Mouse (Mus musculus) forebrain, embryonic 14.5 days (tissue): ENCODE measurements around the gene Cx3cr1. TPM values are rescaled to one million over a fixed set of nuclear protein-coding genes. Genes with fewer than 3 reads are reported as not detected.

Experiments
- ATAC-seq: fragments of 200-750 bp; cut with Nextera tagmentation; 2 replicates; pipeline ENCODE4 v1.8.0; 2017; ENCODE audit warnings: mild to moderate bottlenecking, moderate library complexity
- DNase-seq: peaks from one replicate; pipeline ENCODE4 v3.0.0-alpha.2; 2015; ENCODE audit warnings: low spot score
- H3K27ac ChIP-seq: fragments of 300-500 bp; sonication (generic); 2 replicates; pipeline ENCODE4 v1.5.1; 2014; ENCODE audit warnings: low read depth, mild to moderate bottlenecking, control low read depth, low read length, moderate library complexity
- H3K27me3 ChIP-seq: fragments of 300-500 bp; sonication (generic); replicated peaks from 2 replicates; pipeline ENCODE4 v1.6.1; 2014; ENCODE audit warnings: low read length, control low read depth, mixed read lengths; ENCODE audit not compliant: control insufficient read depth, insufficient read depth
- H3K36me3 ChIP-seq: fragments of 300-500 bp; sonication (generic); 2 replicates; pipeline ENCODE4 v1.6.1; 2014; ENCODE audit warnings: low read length, control low read depth; ENCODE audit not compliant: control insufficient read depth, insufficient read depth
- H3K4me1 ChIP-seq: fragments of 300-500 bp; sonication (generic); 2 replicates; pipeline ENCODE4 v1.6.1; 2014; ENCODE audit warnings: antibody characterized with exemption, low read length, control low read depth; ENCODE audit not compliant: control insufficient read depth, insufficient read depth
- H3K4me2 ChIP-seq: fragments of 300-500 bp; sonication (generic); 2 replicates; pipeline ENCODE4 v1.6.1; 2014; ENCODE audit warnings: mild to moderate bottlenecking, control low read depth, low read length
- H3K4me3 ChIP-seq: fragments of 300-500 bp; sonication (generic); 2 replicates; pipeline ENCODE4 v1.5.1; 2014; ENCODE audit warnings: low read depth, low read length, control low read depth
- H3K9ac ChIP-seq: fragments of 300-500 bp; sonication (generic); 2 replicates; pipeline ENCODE4 v1.6.1; 2014; ENCODE audit warnings: mild to moderate bottlenecking, low read length, control low read depth, moderate library complexity
- H3K9me3 ChIP-seq: fragments of 300-500 bp; sonication (generic); replicated peaks from 2 replicates; pipeline ENCODE4 v1.6.1; 2016; ENCODE audit warnings: low read length, control low read depth, mixed read lengths; ENCODE audit not compliant: control insufficient read depth
- WGBS: fragments of 180-500 bp; shearing (Covaris S2); extraction: QIAGEN DNeasy Blood & Tissue Kit; methylation state at CpG from one replicate; pipeline ENCODE4 v1.1.7; 2014; 5-methylcytosine and 5-hydroxymethylcytosine counted together
- polyA plus RNA-seq: library from polyadenylated mRNA; unstranded; fragments of >200 nt; fragmentation: Nextera tagmentation; extraction: Ambion mirVana; gene quantifications from 2 replicates; pipeline ENCODE4 v1.2.1, GENCODE M21; 2014

Cx3cr1 gene
- polyA plus RNA-seq, 1 experiment from 2014 or later: 2.5 TPM

DNA sequence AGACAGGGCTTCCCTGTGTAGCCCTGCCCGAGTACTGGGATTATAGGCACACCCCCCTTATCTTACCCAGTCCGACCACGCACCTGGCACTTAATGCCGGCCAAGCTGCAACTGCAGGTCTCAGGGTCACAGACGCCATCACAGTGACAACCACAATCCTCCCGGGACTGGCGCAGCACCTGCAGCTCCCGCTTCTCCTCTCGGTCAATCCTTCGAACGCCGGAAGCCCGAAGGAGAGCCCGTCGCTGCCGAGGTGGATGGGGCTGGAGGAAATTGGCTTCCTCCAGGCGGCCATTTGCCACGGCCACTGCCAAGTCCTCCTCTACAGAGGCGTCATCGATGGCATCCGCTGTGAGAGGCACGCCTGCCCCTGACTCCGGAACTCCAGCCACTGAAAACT, 96.4 kb downstream of the Cx3cr1 start:
- 94% methylated on average over 23 of the region's 23 CpGs for WGBS
- H3K36me3 ChIP-seq: no peaks in the 10 kb centered on the region
- peaks cover 25% of the 10 kb centered on the region for H3K4me1 ChIP-seq
- H3K9ac ChIP-seq: no peak overlapping the region
- no peaks in the 10 kb centered on the region for H3K27me3 ChIP-seq
- DNase-seq (no peak), ATAC-seq (no peak)
- H3K4me3 ChIP-seq: no peak overlapping the region
- no peaks in the 10 kb centered on the region for H3K9me3 ChIP-seq
- no peak overlapping the region for H3K4me2 ChIP-seq
- no peak overlapping the region for H3K27ac ChIP-seq

DNA sequence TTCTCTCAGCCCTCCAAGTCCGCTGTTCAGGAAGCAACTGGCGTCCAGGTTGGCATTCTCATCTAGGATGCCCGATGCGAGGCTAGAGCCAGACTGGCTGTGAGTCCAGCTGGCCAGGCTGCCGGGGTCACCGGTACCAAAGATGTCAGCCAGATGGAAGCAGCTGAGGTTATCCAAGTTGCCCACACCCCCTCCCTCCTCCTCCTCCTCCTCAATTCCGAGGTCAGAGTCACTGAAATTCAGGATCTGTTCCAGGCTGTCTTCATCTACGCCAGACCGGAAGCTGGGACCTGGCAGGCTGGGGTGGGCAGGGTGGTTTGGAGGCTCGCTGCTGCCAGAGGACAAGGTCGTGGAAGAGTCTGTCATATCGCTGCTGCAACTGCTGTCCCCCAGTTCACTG, 97.1 kb downstream of the Cx3cr1 start:
- ATAC-seq: no peak
- peaks cover 19% of the 10 kb centered on the region for H3K4me1 ChIP-seq
- no peaks in the 10 kb centered on the region for H3K9me3 ChIP-seq
- 88% methylated on average over 12 of the region's 12 CpGs for WGBS
- H3K4me3 ChIP-seq: no peak overlapping the region
- H3K4me2 ChIP-seq: no peak overlapping the region
- H3K9ac ChIP-seq: no peak overlapping the region
- 0 out of 2 replicates have a peak overlapping the region, but pooled peaks have one; percentile 23 for H3K27ac ChIP-seq
- DNase-seq: no peak
- no peaks in the 10 kb centered on the region for H3K36me3 ChIP-seq
- no peaks in the 10 kb centered on the region for H3K27me3 ChIP-seq

DNA sequence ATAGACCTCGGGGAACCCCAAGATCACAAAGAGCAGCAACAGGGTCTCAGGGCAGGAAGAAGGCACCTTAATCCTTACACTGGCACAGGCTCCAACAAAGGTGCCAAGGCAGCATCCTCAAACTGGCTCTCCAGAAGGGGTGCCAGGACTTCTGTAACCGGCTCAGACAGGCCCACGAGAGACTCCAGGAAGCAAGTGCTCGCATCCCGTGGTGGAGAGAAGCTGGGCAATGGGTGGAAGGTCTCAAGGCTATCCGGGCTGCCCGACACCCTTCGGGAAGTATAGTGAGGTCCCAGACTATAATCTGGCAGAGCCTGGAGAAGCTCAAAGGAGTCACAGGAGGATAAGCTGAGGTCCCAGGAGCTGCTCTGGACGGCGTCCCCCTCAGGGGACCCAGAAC, 97.5 kb downstream of the Cx3cr1 start:
- Histone ChIP-seq H3K4me3 (no peak overlapping the region), H3K4me2 (no peak overlapping the region), H3K9ac (no peak overlapping the region), H3K4me1 (peaks cover 14% of the 10 kb centered on the region), H3K27me3 (no peaks in the 10 kb centered on the region), H3K27ac (no peak overlapping the region), H3K36me3 (no peaks in the 10 kb centered on the region), H3K9me3 (no peaks in the 10 kb centered on the region)
- no peak for DNase-seq
- WGBS: 85% methylated on average over 10 of the region's 10 CpGs
- ATAC-seq: no peak

DNA sequence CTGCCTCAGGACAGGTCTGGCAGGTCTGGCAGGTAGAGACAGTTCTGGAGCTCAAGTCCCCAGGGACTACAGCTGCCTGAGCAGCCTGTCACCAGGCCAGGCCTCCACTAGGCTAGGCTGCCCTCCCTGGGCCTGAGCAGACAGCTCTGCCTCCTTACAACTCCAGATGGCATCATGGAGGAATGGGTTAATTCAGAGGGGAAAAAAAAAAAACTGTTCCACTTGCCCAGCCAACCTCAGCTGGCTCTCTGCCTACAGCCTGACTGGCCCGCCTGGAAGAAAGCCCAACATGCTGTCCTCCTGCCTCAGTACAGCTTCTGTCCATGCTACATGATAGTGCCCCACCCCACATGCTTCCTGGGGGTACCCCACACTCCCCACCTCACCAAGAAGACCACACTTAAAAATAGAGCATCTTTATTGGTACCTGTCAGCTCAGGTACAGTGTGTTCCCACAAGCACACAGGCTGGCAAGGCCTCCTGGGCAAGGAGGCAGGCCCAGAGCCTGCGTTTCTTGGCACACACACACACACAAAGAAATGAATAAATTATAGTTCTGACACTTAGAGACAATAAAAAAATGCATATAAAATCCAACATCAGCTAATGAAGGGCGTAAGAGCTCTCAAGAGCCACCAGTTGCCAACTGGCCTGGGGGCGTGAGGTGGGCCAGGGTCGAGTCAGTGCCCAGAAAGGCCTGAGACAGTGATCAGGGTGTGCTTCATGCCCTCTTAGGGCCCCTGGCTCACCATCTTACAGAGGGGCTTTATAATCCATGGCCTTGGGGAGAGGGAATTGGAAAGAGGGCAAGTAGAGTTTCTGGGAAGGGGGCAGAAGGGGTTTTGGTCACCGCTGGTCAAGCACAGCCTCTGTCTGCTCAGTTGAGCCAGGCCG, 98.7 kb downstream of the Cx3cr1 start:
- Histone ChIP-seq H3K9me3 (no peaks in the 10 kb centered on the region), H3K27ac (peak overlapping the region; percentile 91), H3K4me1 (peaks cover 14% of the 10 kb centered on the region), H3K4me2 (no peak overlapping the region), H3K4me3 (no peak overlapping the region), H3K36me3 (no peaks in the 10 kb centered on the region), H3K27me3 (no peaks in the 10 kb centered on the region), H3K9ac (peak overlapping the region; percentile 26; the same call in 1 of the 2 replicates)
- peak; percentile 86 for DNase-seq
- ATAC-seq: peak; percentile 86
- 55% methylated on average over 7 of the region's 7 CpGs for WGBS

DNA sequence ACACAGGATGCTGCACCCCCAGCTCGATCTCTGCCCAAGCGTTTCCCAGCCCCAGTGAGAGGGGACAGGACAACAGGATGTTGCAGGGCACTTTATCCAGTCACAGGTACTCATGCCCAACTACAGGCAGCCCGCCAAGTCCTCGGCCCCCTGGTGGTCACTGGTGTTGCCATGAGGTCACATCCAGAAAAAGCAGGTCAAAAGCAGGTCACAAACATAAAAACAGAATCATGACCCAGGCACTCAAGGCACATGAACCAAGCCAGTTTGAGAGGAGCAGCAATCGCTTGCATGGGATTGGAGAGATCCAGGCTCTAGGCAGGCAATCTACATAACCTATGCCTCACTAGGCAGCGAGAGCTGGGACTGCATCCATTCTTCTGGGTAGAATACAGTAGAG, 99.5 kb downstream of the Cx3cr1 start:
- H3K27ac ChIP-seq: peak overlapping the region; percentile 91
- ATAC-seq: peak; percentile 21; the same call in 1 of the 2 replicates
- H3K9ac ChIP-seq: 0 out of 2 replicates have a peak overlapping the region, but pooled peaks have one; percentile 25

DNA sequence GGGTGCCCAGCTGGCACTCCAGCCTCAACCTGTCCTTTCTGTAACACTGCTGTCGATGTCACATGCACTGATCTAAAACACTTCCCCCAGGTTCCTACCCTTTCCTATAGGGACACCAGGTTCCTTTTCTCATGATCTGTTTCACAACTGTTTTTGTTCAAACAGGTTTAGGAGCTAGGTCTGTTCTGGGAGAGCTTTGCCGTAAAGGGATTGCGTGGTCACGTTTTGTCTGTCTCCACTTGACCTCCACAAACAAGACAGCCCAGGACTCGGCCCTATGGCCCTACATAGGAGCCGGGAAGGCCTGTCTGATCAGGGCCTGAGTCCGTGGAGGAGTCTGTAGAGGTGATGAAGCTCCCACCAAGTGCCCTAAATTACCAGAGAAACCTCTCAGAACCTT, 99.9 kb downstream of the Cx3cr1 start:
- ATAC-seq: no peak
- DNase-seq: no peak
- Histone ChIP-seq H3K4me3 (no peak overlapping the region), H3K4me1 (peaks cover 14% of the 10 kb centered on the region), H3K9me3 (no peaks in the 10 kb centered on the region), H3K27ac (peak overlapping the region; percentile 91; the same call in 1 of the 2 replicates), H3K36me3 (no peaks in the 10 kb centered on the region), H3K9ac (no peak overlapping the region), H3K27me3 (no peaks in the 10 kb centered on the region), H3K4me2 (no peak overlapping the region)
- WGBS: 88% methylated on average over 7 of the region's 7 CpGs

More for the DNA sequence above, 99.5 kb downstream of the Cx3cr1 start:
- H3K9me3 ChIP-seq: no peaks in the 10 kb centered on the region
- WGBS: 39% methylated on average over 6 of the region's 6 CpGs
- no peak for DNase-seq
- H3K4me1 ChIP-seq: peaks cover 14% of the 10 kb centered on the region
- H3K36me3 ChIP-seq: no peaks in the 10 kb centered on the region
- no peak overlapping the region for H3K4me3 ChIP-seq
- no peak overlapping the region for H3K4me2 ChIP-seq
- no peaks in the 10 kb centered on the region for H3K27me3 ChIP-seq

DNA sequence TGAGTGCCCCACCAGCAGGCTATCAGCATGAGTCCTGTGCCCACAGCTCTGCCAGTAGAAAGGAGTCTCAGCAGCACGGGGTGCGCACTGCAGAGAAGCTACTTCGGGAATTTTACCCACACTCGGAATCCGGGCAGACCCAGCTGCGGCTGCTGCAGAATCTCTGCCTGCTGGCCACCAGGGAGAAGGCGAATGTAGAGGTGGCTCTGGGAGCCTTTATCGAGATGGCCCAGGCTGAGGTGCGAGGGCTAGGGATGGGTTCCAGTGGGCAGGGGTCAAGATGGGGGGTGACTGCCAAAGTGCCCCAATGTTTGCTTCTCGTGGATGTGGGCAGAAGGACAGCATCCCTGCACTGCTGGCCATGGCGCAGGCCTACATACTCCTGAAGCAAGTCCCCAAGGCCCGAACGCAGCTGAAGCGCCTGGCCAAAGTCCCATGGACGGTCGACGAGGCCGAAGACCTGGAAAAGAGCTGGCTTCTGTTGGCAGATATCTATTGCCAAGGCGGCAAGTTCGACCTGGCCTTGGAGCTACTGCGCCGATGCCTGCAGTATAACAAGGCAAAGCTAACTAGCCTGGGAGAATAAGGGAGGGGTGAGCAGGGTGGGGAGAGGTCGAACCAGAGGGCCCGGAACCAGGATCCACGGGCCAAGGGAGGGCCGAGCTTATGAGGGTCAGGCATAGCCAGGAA, 103.3 kb downstream of the Cx3cr1 start:
- H3K27me3 ChIP-seq: no peaks in the 10 kb centered on the region
- no peak overlapping the region for H3K27ac ChIP-seq
- no peak for ATAC-seq
- H3K9ac ChIP-seq: no peak overlapping the region
- H3K4me1 ChIP-seq: peaks cover 10% of the 10 kb centered on the region
- WGBS: 91% methylated on average over 26 of the region's 26 CpGs
- no peaks in the 10 kb centered on the region for H3K36me3 ChIP-seq
- no peaks in the 10 kb centered on the region for H3K9me3 ChIP-seq
- no peak for DNase-seq
- H3K4me3 ChIP-seq: no peak overlapping the region
- H3K4me2 ChIP-seq: no peak overlapping the region

DNA sequence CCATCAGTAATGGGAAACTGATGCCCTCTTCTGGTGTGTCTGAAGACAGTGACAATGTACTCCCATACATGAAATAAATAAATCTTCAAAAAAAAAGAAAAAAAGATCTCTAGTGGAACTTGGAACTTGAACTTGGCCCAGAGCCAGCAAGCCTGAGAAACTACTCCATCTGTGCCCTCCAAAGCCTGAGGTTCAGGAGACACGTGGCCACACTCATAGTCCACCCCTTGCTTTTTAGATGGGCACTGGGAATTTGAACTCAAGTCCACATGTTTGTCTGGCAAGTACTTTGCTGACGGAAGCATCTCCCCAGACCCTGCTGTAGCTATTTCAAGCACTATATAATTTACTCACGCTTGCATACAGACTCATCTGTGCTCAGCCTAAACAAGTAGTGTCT, 104.5 kb downstream of the Cx3cr1 start:
- Histone ChIP-seq H3K4me2 (no peak overlapping the region), H3K4me1 (no peaks in the 10 kb centered on the region; the same call in 1 of the 2 replicates), H3K9ac (no peak overlapping the region), H3K9me3 (no peaks in the 10 kb centered on the region), H3K27me3 (no peaks in the 10 kb centered on the region), H3K4me3 (no peak overlapping the region), H3K36me3 (no peaks in the 10 kb centered on the region), H3K27ac (no peak overlapping the region)
- WGBS: 66% methylated on average over 3 of the region's 3 CpGs
- DNase-seq: no peak
- no peak for ATAC-seq

DNA sequence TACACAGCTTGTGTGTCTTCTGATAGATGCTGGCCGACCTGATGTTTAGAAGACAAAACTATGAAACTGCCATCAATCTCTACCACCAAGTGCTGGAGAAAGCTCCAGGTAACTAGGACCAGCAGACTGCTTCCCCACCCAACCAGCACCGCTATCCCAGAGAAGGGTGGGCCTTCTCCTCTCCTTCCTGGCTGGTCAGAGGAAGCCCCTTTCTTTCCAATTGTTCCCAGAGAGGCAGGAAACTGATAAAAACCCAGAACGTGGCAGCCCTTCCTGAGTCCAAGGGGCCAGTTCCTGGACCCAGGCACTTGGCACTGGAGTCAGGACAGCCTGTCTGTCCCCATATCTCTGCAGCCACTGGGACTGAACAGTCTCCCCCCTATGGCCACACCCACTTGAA, 105.5 kb downstream of the Cx3cr1 start:
- H3K27ac ChIP-seq: no peak overlapping the region
- no peaks in the 10 kb centered on the region for H3K36me3 ChIP-seq
- WGBS: 91% methylated on average over 3 of the region's 3 CpGs
- H3K27me3 ChIP-seq: no peaks in the 10 kb centered on the region
- ATAC-seq: no peak
- H3K9ac ChIP-seq: no peak overlapping the region
- no peaks in the 10 kb centered on the region for H3K9me3 ChIP-seq
- DNase-seq: no peak
- no peak overlapping the region for H3K4me2 ChIP-seq
- H3K4me1 ChIP-seq: no peaks in the 10 kb centered on the region
- no peak overlapping the region for H3K4me3 ChIP-seq
